Comparison of ENCODE assay signal across 25 mouse cellular contexts in genomic region chr11:80713705-80714104, GRCm38 (mm10).
DNase-seq lines count a peak whose midpoint lies in the region; ATAC-seq and TF ChIP-seq lines count a peak whose summit lies in the region.
"Had no signal": no experiment of that assay in that cellular context is flagged by ENCODE, and none has a peak within 500 bp of the region (broad histone marks: within the 10 kb centered on the region; RNA-seq: fewer than 3 reads in every experiment).

No protein-coding gene starts in this region.

- no peaks in the 10 kb centered on the region for H3K9me3 ChIP-seq in kidney, embryonic 16.5 days (ENCODE audit: low read length)
- H3K9me3 ChIP-seq in lung, postnatal 0 days (ENCODE audit: low read length), result no peaks in the 10 kb centered on the region
- H3K9me3 ChIP-seq in intestine, postnatal 0 days (ENCODE audit: control insufficient read depth), result no peaks in the 10 kb centered on the region
- H3K9me3 ChIP-seq in neural tube, embryonic 15.5 days (replicated peaks), result no peaks in the 10 kb centered on the region
- H3K9me3 ChIP-seq: embryonic facial prominence, embryonic 12.5 days; heart, embryonic 12.5 days; limb, embryonic 13.5 days had no signal

- no peaks in the 10 kb centered on the region for H3K4me1 ChIP-seq in kidney, embryonic 16.5 days (ENCODE audit: insufficient read depth, low read length)
- peaks cover 18% of the 10 kb centered on the region for H3K4me1 ChIP-seq in kidney, adult 2 months (ENCODE audit: control insufficient read depth, insufficient read depth, low read length)
- H3K4me1 ChIP-seq in lung, postnatal 0 days (ENCODE audit: insufficient read depth, low read depth, low read length), result peaks cover 14% of the 10 kb centered on the region; the same call in 1 of the 2 replicates
- peaks cover 17% of the 10 kb centered on the region; the same call in 1 of the 2 replicates for H3K4me1 ChIP-seq in intestine, postnatal 0 days (replicated peaks; ENCODE audit: control insufficient read depth, insufficient read depth, low read length)
- no peaks in the 10 kb centered on the region for H3K4me1 ChIP-seq in neural tube, embryonic 15.5 days
- H3K4me1 ChIP-seq: embryonic facial prominence, embryonic 12.5 days; limb, embryonic 13.5 days had no signal

- H3K4me3 ChIP-seq in kidney, embryonic 16.5 days (ENCODE audit: low read length), result no peak overlapping the region
- H3K4me3 ChIP-seq in kidney, adult 2 months (ENCODE audit: insufficient read depth, low read depth, low read length), result no peak overlapping the region
- H3K4me3 ChIP-seq in lung, postnatal 0 days (ENCODE audit: low read depth, low read length), result no peak overlapping the region
- H3K4me3 ChIP-seq in intestine, postnatal 0 days (ENCODE audit: low read depth, low read length), result no peak overlapping the region
- H3K4me3 ChIP-seq in neural tube, embryonic 15.5 days (replicated peaks), result no peak overlapping the region
- H3K4me3 ChIP-seq: embryonic facial prominence, embryonic 12.5 days; heart, embryonic 12.5 days; limb, embryonic 13.5 days had no signal

- no peak for TF ChIP-seq POLR2A in kidney, adult 2 months (IDR thresholded peaks at IDR 0.05; ENCODE audit: low read depth, low read length)

- H3K36me3 ChIP-seq in kidney, embryonic 16.5 days (ENCODE audit: insufficient read depth, low read length), result no peaks in the 10 kb centered on the region
- H3K36me3 ChIP-seq in kidney, adult 2 months (ENCODE audit: control insufficient read depth, insufficient read depth, low read length), result no peaks in the 10 kb centered on the region
- H3K36me3 ChIP-seq in lung, postnatal 0 days (ENCODE audit: insufficient read depth, low read length), result no peaks in the 10 kb centered on the region
- H3K36me3 ChIP-seq in intestine, postnatal 0 days (ENCODE audit: control insufficient read depth, insufficient read depth), result no peaks in the 10 kb centered on the region
- no peaks in the 10 kb centered on the region for H3K36me3 ChIP-seq in neural tube, embryonic 15.5 days
- H3K36me3 ChIP-seq: embryonic facial prominence, embryonic 12.5 days; G1E; heart, embryonic 12.5 days; limb, embryonic 13.5 days had no signal

- no peaks in the 10 kb centered on the region for H3K27me3 ChIP-seq in kidney, embryonic 16.5 days (ENCODE audit: insufficient read depth, low read length)
- H3K27me3 ChIP-seq in kidney, adult 2 months (replicated peaks; ENCODE audit: control insufficient read depth, insufficient read depth, low read length), result no peaks in the 10 kb centered on the region
- H3K27me3 ChIP-seq in lung, postnatal 0 days (replicated peaks; ENCODE audit: insufficient read depth, low read length), result no peaks in the 10 kb centered on the region
- H3K27me3 ChIP-seq in intestine, postnatal 0 days (replicated peaks; ENCODE audit: control insufficient read depth, insufficient read depth, low read length), result no peaks in the 10 kb centered on the region
- H3K27me3 ChIP-seq in neural tube, embryonic 15.5 days (replicated peaks), result no peaks in the 10 kb centered on the region
- H3K27me3 ChIP-seq: CH12.LX; embryonic facial prominence, embryonic 12.5 days; heart, embryonic 12.5 days; limb, embryonic 13.5 days had no signal

- TF ChIP-seq EP300 in lung, postnatal 0 days (IDR thresholded peaks at IDR 0.05), result no peak

- no peak for DNase-seq in kidney, adult 2 months
- DNase-seq in lung, postnatal 0 days (ENCODE audit: low spot score), result peak; percentile 90
- DNase-seq in lung, postnatal 14 days, result no peak
- no peak for DNase-seq in cerebellum, adult 9-10 months
- DNase-seq: adrenal gland, adult 2 months; B cell, adult 2 months; cerebellum, adult 11-12 months; cerebellum, postnatal 25 days; forebrain, postnatal 0 days; heart, postnatal 10 days; kidney, adult 8-10 months; kidney, postnatal 4 days; right cerebral cortex, adult 18-20 months; thymus, postnatal 14 days had no signal

- H3K9ac ChIP-seq in kidney, embryonic 16.5 days (replicated peaks; ENCODE audit: low read length), result no peak overlapping the region
- no peak overlapping the region for H3K9ac ChIP-seq in lung, postnatal 0 days (replicated peaks; ENCODE audit: low read depth)
- no peak overlapping the region for H3K9ac ChIP-seq in intestine, postnatal 0 days (ENCODE audit: low read depth, low read length)
- H3K9ac ChIP-seq in neural tube, embryonic 15.5 days (replicated peaks), result no peak overlapping the region
- H3K9ac ChIP-seq: embryonic facial prominence, embryonic 12.5 days; forebrain, postnatal 0 days; heart, embryonic 12.5 days; limb, embryonic 13.5 days; liver, embryonic 14.5 days had no signal

- H3K27ac ChIP-seq in kidney, embryonic 16.5 days (ENCODE audit: low read length), result no peak overlapping the region
- no peak overlapping the region for H3K27ac ChIP-seq in kidney, adult 2 months (ENCODE audit: insufficient read depth, low read depth, low read length)
- H3K27ac ChIP-seq in lung, postnatal 0 days (ENCODE audit: low read length), result peak overlapping the region; percentile 54; the same call in 1 of the 2 replicates
- H3K27ac ChIP-seq in intestine, postnatal 0 days (ENCODE audit: low read depth, low read length), result 0 out of 2 replicates have a peak overlapping the region, but pooled peaks have one; percentile 21
- no peak overlapping the region for H3K27ac ChIP-seq in neural tube, embryonic 15.5 days (replicated peaks)
- H3K27ac ChIP-seq: embryonic facial prominence, embryonic 12.5 days; hindbrain, postnatal 0 days; limb, embryonic 13.5 days; liver, embryonic 14.5 days had no signal

- ATAC-seq in kidney, embryonic 16.5 days (ENCODE audit: low FRiP score, low TSS enrichment), result 0 out of 2 replicates have a peak, but pooled peaks have one; percentile 27
- ATAC-seq in lung, postnatal 0 days, result peak; percentile 36
- ATAC-seq in intestine, postnatal 0 days, result peak; percentile 79; the same call in 1 of the 2 replicates
- ATAC-seq in neural tube, embryonic 15.5 days (ENCODE audit: low FRiP score), result no peak
- ATAC-seq: forebrain, postnatal 0 days; hindbrain, postnatal 0 days had no signal

- no peak overlapping the region for H3K4me2 ChIP-seq in kidney, embryonic 16.5 days (replicated peaks; ENCODE audit: low read depth, low read length)
- no peak overlapping the region for H3K4me2 ChIP-seq in lung, postnatal 0 days (replicated peaks; ENCODE audit: low read depth, low read length)
- no peak overlapping the region for H3K4me2 ChIP-seq in intestine, postnatal 0 days (replicated peaks; ENCODE audit: low read depth)
- no peak overlapping the region for H3K4me2 ChIP-seq in neural tube, embryonic 15.5 days
- H3K4me2 ChIP-seq: embryonic facial prominence, embryonic 12.5 days; heart, embryonic 12.5 days; limb, embryonic 13.5 days; midbrain, embryonic 11.5 days had no signal

- no peak for TF ChIP-seq CTCF in kidney, adult 2 months (conservative IDR thresholded peaks at IDR 0.05; ENCODE audit: insufficient read depth, insufficient read length, low read depth, low read length)
- no peak for TF ChIP-seq CTCF in lung, postnatal 0 days (IDR thresholded peaks at IDR 0.05)
- no peak for TF ChIP-seq CTCF in intestine, postnatal 0 days (IDR thresholded peaks at IDR 0.05; ENCODE audit: low read depth)

- 71% methylated on average over 1 of the region's 1 CpGs for WGBS in kidney, embryonic 16.5 days
- WGBS in kidney, adult 2 months, result 46% methylated on average over 1 of the region's 1 CpGs
- WGBS in lung, postnatal 0 days, result 60% methylated on average over 1 of the region's 1 CpGs
- WGBS in intestine, postnatal 0 days, result 23% methylated on average over 1 of the region's 1 CpGs
- 81% methylated on average over 1 of the region's 1 CpGs for WGBS in neural tube, embryonic 15.5 days

Comparison
In these comparisons a context has a peak if more than half of its experiments do, and no peak if none do; other contexts are left out.
1. H3K27ac ChIP-seq: peak in lung, postnatal 0 days (single experiment) and intestine, postnatal 0 days (single experiment); none in kidney, embryonic 16.5 days (single experiment), kidney, adult 2 months (single experiment) and neural tube, embryonic 15.5 days (single experiment).